Mouse (Mus musculus): Measurements from ENCODE around the gene Trpm3. TPM values are rescaled to one million over a fixed set of nuclear protein-coding genes. Genes with fewer than 3 reads are reported as not detected.
A peak's percentile ranks its signal among the peaks of the same experiment; 100 is the strongest.

Trpm3 gene
- total and polyA plus RNA-seq, 2 experiments, result not detected

DNA sequence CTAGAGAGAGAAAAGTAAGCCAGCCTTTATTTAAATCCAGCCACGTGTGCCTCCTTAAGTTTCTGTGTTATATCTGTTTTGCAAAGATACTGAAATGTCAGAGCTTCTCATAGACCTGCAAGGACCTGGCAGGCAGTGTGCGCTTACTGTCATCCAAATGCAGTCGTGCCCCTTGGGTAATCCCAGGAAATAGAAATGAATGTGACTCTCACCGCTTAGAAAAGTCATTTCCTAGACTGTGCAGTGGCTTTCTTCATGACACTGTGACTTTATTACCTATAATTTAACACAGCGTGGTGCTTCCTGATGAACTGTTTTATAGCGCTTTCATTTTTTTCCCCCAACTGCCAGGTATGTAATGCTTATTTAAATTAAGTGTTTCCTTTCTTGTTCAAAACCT, 379.7 kb downstream of the Trpm3 start:
- H3K4me3 ChIP-seq (ENCODE audit: insufficient read depth, low read depth, low read length), result no peak overlapping the region
- H3K27ac ChIP-seq (replicated peaks; ENCODE audit: insufficient read depth, low read depth, low read length), result no peak overlapping the region
- no peak overlapping the region for H3K9ac ChIP-seq (ENCODE audit: low read depth, low read length)
- no peaks in the 10 kb centered on the region; the same call in 1 of the 2 replicates for H3K27me3 ChIP-seq (ENCODE audit: control insufficient read depth, insufficient read depth, low read length)
- no peaks in the 10 kb centered on the region for H3K79me2 ChIP-seq (ENCODE audit: control insufficient read depth, insufficient read depth, low read length)
- TF ChIP-seq POLR2A (IDR thresholded peaks at IDR 0.05; ENCODE audit: extremely low read depth, insufficient read depth, low read length) (no peak), CTCF (IDR thresholded peaks at IDR 0.05; ENCODE audit: low read depth, low read length) (no peak)
- DNase-seq (ENCODE audit: extremely low read depth, low read depth, low spot score), result no peak
- no peaks in the 10 kb centered on the region for H3K36me3 ChIP-seq (ENCODE audit: control insufficient read depth, insufficient read depth, low read length)
- H3K4me1 ChIP-seq (ENCODE audit: control insufficient read depth, insufficient read depth, low read length), result no peaks in the 10 kb centered on the region
- 72% methylated on average over 6 of the region's 6 CpGs for WGBS

DNA sequence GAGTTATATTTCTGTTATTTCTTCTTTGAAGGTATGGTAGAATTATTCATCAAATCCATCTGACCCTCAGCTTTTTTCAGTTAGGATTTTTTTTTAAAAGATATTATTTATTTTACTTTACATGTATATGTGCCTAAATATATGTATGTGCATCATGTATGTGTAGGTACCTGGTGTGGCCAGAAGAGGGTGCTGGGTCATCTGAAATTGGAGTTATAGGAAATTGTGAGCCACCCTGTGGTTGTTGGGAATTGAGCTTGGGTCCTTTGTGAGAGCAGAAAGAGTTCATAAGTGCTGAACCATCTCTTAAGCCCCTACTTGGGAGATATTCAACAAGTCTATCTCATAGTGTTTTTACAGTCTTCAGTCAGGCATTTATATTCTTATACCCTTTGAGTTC, 389.1 kb downstream of the Trpm3 start:
- H3K36me3 ChIP-seq (ENCODE audit: control insufficient read depth, insufficient read depth, low read length), result no peaks in the 10 kb centered on the region

DNA sequence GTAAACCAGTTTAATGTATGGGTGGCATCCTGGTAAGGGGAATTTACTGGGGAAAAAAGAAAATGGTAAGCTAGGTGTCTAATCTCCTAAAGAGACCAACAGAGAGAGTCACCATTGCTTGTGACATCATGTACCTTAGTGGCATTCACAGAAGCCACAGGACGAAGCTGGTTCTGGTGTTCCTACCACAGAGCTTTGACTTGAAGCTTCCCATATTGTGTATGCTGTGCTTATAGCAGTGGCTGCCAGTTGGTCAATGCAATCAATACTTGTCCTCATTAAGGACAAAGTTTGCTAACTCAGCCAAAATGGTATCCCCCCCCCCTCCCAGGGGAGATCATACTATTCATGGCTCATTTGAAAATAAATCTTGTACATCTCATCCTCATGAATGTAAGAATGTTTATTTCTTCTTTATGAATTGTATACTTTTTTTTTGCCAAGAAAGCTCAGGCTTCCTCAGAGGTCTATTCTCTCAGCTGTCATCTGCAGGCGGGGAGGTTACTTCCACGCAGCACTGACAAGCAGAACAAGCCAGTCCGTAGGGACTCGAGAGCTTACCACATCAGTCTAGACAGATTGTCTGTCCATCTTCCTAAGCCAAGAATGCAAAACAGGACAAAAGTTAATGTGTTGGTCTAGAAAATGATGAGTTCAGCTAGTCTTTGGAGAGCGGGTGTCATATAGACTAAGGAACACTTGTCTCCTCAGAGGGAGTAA, 404.3 kb downstream of the Trpm3 start:
- 85% methylated on average over 6 of the region's 6 CpGs for WGBS
- H3K27ac ChIP-seq (replicated peaks; ENCODE audit: insufficient read depth, low read depth, low read length), result no peak overlapping the region
- TF ChIP-seq CTCF (IDR thresholded peaks at IDR 0.05; ENCODE audit: low read depth, low read length), result no peak
- TF ChIP-seq POLR2A (IDR thresholded peaks at IDR 0.05; ENCODE audit: extremely low read depth, insufficient read depth, low read length), result no peak

More for the DNA sequence above, 389.1 kb downstream of the Trpm3 start:
- no peaks in the 10 kb centered on the region for H3K4me1 ChIP-seq (ENCODE audit: control insufficient read depth, insufficient read depth, low read length)
- no peak for DNase-seq (ENCODE audit: extremely low read depth, low read depth, low spot score)
- TF ChIP-seq POLR2A (IDR thresholded peaks at IDR 0.05; ENCODE audit: extremely low read depth, insufficient read depth, low read length) (no peak), CTCF (IDR thresholded peaks at IDR 0.05; ENCODE audit: low read depth, low read length) (no peak)
- H3K79me2 ChIP-seq (ENCODE audit: control insufficient read depth, insufficient read depth, low read length), result no peaks in the 10 kb centered on the region
- no peak overlapping the region for H3K27ac ChIP-seq (replicated peaks; ENCODE audit: insufficient read depth, low read depth, low read length)
- no peaks in the 10 kb centered on the region for H3K27me3 ChIP-seq (ENCODE audit: control insufficient read depth, insufficient read depth, low read length)
- H3K4me3 ChIP-seq (ENCODE audit: insufficient read depth, low read depth, low read length), result no peak overlapping the region
- no peak overlapping the region for H3K9ac ChIP-seq (ENCODE audit: low read depth, low read length)

DNA sequence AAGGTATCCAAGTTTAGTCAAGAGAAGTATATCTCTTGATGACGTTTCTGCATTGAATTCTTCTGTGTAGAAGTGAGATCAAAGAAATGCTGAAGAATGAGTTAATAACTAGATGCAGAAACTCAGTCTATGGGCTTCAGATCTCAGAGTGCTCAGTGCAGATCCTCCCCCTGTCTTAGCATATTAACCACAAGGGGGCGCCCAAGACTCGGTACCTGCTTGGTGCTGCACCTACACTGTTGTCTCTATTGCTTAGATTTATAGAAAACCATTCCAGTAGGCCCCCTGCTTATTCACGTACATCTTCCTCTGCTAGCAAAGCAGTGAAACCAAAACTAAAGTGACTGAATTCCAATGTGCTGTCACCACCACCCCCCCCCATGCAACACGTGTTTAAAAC, 413.3 kb downstream of the Trpm3 start:
- no peaks in the 10 kb centered on the region for H3K79me2 ChIP-seq (ENCODE audit: control insufficient read depth, insufficient read depth, low read length)
- peak; percentile 26 for DNase-seq (ENCODE audit: extremely low read depth, low read depth, low spot score)
- H3K27me3 ChIP-seq (ENCODE audit: control insufficient read depth, insufficient read depth, low read length), result no peaks in the 10 kb centered on the region; the same call in 1 of the 2 replicates
- TF ChIP-seq POLR2A (IDR thresholded peaks at IDR 0.05; ENCODE audit: extremely low read depth, insufficient read depth, low read length) (no peak), CTCF (IDR thresholded peaks at IDR 0.05; ENCODE audit: low read depth, low read length) (peak; percentile 73)
- H3K27ac ChIP-seq (replicated peaks; ENCODE audit: insufficient read depth, low read depth, low read length), result no peak overlapping the region
- H3K9ac ChIP-seq (ENCODE audit: low read depth, low read length), result no peak overlapping the region
- no peaks in the 10 kb centered on the region for H3K36me3 ChIP-seq (ENCODE audit: control insufficient read depth, insufficient read depth, low read length)
- no peak overlapping the region for H3K4me3 ChIP-seq (ENCODE audit: insufficient read depth, low read depth, low read length)
- 18% methylated on average over 5 of the region's 5 CpGs for WGBS
- H3K4me1 ChIP-seq (ENCODE audit: control insufficient read depth, insufficient read depth, low read length), result no peaks in the 10 kb centered on the region

More for the DNA sequence above, 404.3 kb downstream of the Trpm3 start:
- Histone ChIP-seq H3K4me3 (ENCODE audit: insufficient read depth, low read depth, low read length) (no peak overlapping the region), H3K79me2 (ENCODE audit: control insufficient read depth, insufficient read depth, low read length) (no peaks in the 10 kb centered on the region), H3K27me3 (ENCODE audit: control insufficient read depth, insufficient read depth, low read length) (no peaks in the 10 kb centered on the region), H3K36me3 (ENCODE audit: control insufficient read depth, insufficient read depth, low read length) (no peaks in the 10 kb centered on the region), H3K4me1 (ENCODE audit: control insufficient read depth, insufficient read depth, low read length) (no peaks in the 10 kb centered on the region), H3K9ac (ENCODE audit: low read depth, low read length) (no peak overlapping the region)
- no peak for DNase-seq (ENCODE audit: extremely low read depth, low read depth, low spot score)

DNA sequence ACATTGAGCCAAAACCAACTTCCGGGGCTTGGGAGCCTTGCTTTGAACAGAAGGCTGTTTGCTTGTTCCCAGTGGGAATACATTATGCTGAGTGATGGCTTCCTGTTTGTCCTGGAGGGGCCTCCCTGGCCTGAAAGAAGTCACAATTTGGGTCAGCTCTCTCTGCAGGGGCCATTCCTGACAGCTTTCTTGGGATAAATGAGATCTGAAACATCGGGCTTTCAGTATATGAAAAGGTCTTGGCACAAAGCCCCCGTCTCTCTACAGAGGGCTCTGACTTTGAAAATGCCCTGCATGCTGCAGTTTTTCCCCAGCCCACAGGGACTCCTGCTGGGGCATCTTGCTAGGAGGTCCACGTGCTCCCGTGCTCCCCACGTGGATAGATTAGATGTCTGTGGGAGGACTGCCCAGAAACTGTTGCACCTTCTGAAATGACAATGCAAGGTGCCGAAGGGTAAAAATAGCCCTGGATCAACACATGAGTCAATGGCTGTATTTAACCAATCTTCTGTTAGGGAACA, 415.6 kb downstream of the Trpm3 start:
- no peak for TF ChIP-seq POLR2A (IDR thresholded peaks at IDR 0.05; ENCODE audit: extremely low read depth, insufficient read depth, low read length)
- TF ChIP-seq CTCF (IDR thresholded peaks at IDR 0.05; ENCODE audit: low read depth, low read length), result no peak
- 29% methylated on average over 7 of the region's 7 CpGs for WGBS
- no peaks in the 10 kb centered on the region for H3K79me2 ChIP-seq (ENCODE audit: control insufficient read depth, insufficient read depth, low read length)
- H3K27ac ChIP-seq (replicated peaks; ENCODE audit: insufficient read depth, low read depth, low read length), result no peak overlapping the region
- no peak overlapping the region for H3K4me3 ChIP-seq (ENCODE audit: insufficient read depth, low read depth, low read length)
- H3K36me3 ChIP-seq (ENCODE audit: control insufficient read depth, insufficient read depth, low read length), result no peaks in the 10 kb centered on the region
- H3K9ac ChIP-seq (ENCODE audit: low read depth, low read length), result no peak overlapping the region
- no peaks in the 10 kb centered on the region for H3K4me1 ChIP-seq (ENCODE audit: control insufficient read depth, insufficient read depth, low read length)
- no peaks in the 10 kb centered on the region; the same call in 1 of the 2 replicates for H3K27me3 ChIP-seq (ENCODE audit: control insufficient read depth, insufficient read depth, low read length)
- DNase-seq (ENCODE audit: extremely low read depth, low read depth, low spot score), result no peak

DNA sequence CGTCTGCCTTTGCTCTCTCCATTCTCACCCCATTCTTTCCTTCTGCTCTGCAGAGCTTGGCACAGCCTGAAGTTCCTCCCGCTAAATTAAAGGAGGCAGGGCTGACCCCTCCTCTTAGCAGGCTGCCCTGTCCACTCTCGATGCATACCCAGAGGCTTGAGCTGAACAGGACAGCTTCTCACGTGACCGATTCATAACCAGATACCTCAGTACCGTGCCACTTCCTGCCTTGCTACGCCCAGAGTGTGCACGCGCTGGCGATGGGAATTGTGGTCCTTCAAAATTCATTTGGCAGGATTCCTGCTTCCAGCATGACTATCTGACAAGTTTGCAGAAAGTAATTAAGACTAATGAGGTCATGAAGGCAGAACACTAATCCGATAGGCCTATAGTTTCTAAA, 433.6 kb downstream of the Trpm3 start:
- no peak for TF ChIP-seq CTCF (IDR thresholded peaks at IDR 0.05; ENCODE audit: low read depth, low read length)
- no peak for TF ChIP-seq POLR2A (IDR thresholded peaks at IDR 0.05; ENCODE audit: extremely low read depth, insufficient read depth, low read length)
- H3K4me3 ChIP-seq (ENCODE audit: insufficient read depth, low read depth, low read length), result no peak overlapping the region
- H3K9ac ChIP-seq (ENCODE audit: low read depth, low read length), result no peak overlapping the region
- H3K79me2 ChIP-seq (ENCODE audit: control insufficient read depth, insufficient read depth, low read length), result no peaks in the 10 kb centered on the region
- H3K27ac ChIP-seq (replicated peaks; ENCODE audit: insufficient read depth, low read depth, low read length), result no peak overlapping the region
- no peaks in the 10 kb centered on the region; the same call in 1 of the 2 replicates for H3K27me3 ChIP-seq (ENCODE audit: control insufficient read depth, insufficient read depth, low read length)
- no peaks in the 10 kb centered on the region for H3K36me3 ChIP-seq (ENCODE audit: control insufficient read depth, insufficient read depth, low read length)
- DNase-seq (ENCODE audit: extremely low read depth, low read depth, low spot score), result no peak
- 78% methylated on average over 11 of the region's 11 CpGs for WGBS
- H3K4me1 ChIP-seq (ENCODE audit: control insufficient read depth, insufficient read depth, low read length), result no peaks in the 10 kb centered on the region

Data from liver, adult 2 months (tissue).